Mouse (Mus musculus): ENCODE measurements around the gene Tbl3. TPM values are rescaled to one million over a fixed set of nuclear protein-coding genes. Genes with fewer than 3 reads are reported as not detected.

Gene Tbl3
- 10 to 100 TPM; 30.9 to 32.8 TPM for total RNA-seq (2021)
- long read RNA-seq, experiment 1, full-length matches to known transcripts, result 26 of 32 reads
- long read RNA-seq, experiment 1, partial matches to known transcripts, result 2 of 32 reads
- long read RNA-seq, experiment 1, other reads (novel, unspliced or antisense), result 4 of 32 reads
- long read RNA-seq, experiment 2, full-length matches to known transcripts, result 28 of 45 reads
- long read RNA-seq, experiment 2, partial matches to known transcripts, result 2 of 45 reads
- long read RNA-seq, experiment 2, other reads (novel, unspliced or antisense), result 15 of 45 reads

GRCm38 (mm10) chr17:24706982-24707800 lies at the start of gene Tbl3:
Tbl3 (minus strand) TSS chr17:24707660.
- peak within 1 kb of the TSS; percentile 92 for H3K4me3 ChIP-seq
- no peak for TF ChIP-seq CTCF (conservative IDR thresholded peaks at IDR 0.05)
- peak within 1 kb of the TSS; percentile 85 for H3K27ac ChIP-seq
- DNase-seq (ENCODE audit: low spot score in 2 of 2), result peak; percentile 92 to 97

DNA sequence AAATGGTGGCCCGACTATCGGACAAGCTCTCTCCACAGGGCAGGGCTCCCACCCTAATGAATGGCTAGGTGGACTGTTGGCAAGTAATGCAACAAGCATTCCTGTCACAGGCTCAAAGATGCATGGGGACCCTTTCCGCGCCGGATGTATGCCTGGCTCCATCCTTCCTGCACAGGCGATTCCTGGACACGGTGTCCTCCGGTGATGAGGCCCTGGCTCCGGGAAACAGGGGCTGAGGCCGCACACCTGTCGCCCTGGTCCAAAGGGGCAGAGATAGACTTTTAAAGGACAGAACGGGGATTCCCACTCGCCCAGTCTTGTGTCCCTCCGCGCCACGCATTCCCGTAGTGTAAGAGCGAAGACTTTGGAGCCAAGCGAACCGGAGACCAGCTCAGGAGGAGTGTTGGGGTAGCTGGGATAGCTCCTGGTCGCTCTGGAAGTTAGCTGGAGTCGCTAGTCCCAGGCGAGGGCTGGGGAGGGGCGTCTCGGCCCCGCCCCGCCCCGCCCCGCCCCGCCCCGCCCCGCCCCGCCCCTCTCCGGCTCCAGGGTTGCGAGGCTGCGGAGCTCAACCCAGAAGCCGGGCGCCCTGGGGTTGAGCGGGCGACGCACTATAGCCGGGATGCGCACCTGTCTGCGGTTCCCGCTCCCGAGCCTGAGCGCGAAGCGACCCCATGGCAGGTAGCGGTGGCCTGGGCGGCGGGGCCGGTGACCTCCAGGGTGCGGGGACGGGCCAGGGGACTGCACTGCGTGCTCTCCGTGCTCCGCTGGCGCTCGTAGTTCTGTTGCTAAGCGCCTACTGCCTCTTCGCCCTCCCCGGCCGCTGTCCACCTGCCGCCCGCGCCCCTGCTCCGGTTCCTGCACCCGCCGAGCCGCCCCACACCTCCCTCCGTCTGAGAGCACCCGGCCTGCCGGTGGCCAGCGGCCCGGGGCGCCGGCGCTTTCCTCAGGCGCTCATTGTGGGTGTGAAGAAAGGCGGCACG lies 45.2 kb upstream of the Tbl3 start, which contains the start of gene Hs3st6:
Gene Hs3st6, plus strand, starts transcription at position 574 of the 980 bp plus-strand sequence.
- Histone ChIP-seq H3K4me3 (peak within 1 kb of the TSS; percentile 51), H3K27ac (no peak within 1 kb of the TSS)
- no peak for DNase-seq (ENCODE audit: low spot score in 2 of 2)
- no peak for TF ChIP-seq CTCF (conservative IDR thresholded peaks at IDR 0.05)

DNA sequence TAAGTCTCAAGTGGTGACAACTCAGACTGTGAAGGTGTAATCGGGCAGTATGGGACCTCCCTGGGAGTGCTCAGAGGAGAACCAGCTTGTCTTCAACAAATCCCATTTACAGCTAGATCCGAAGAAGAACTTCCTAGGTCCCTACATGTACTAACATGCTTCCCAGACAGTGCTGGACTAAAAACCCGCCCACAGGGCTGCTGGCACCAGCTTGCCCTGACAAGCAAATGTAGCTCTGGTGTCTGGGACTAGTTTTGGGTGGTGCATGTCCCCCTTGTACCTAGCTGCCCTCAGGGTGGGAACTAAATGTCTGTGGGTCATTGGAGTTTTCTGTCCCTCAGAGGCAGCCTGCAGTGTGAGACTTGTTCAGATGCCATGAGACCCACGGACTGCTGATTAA lies 44.1 kb upstream of the Tbl3 start:
- no peak overlapping the region for H3K4me3 ChIP-seq
- DNase-seq (ENCODE audit: low spot score in 2 of 2), result no peak
- no peak overlapping the region for H3K27ac ChIP-seq
- TF ChIP-seq CTCF (conservative IDR thresholded peaks at IDR 0.05), result no peak

GRCm38 (mm10) chr17:24746986-24747385 lies 39.5 kb upstream of the Tbl3 start:
- H3K27ac ChIP-seq, result no peak overlapping the region

DNA sequence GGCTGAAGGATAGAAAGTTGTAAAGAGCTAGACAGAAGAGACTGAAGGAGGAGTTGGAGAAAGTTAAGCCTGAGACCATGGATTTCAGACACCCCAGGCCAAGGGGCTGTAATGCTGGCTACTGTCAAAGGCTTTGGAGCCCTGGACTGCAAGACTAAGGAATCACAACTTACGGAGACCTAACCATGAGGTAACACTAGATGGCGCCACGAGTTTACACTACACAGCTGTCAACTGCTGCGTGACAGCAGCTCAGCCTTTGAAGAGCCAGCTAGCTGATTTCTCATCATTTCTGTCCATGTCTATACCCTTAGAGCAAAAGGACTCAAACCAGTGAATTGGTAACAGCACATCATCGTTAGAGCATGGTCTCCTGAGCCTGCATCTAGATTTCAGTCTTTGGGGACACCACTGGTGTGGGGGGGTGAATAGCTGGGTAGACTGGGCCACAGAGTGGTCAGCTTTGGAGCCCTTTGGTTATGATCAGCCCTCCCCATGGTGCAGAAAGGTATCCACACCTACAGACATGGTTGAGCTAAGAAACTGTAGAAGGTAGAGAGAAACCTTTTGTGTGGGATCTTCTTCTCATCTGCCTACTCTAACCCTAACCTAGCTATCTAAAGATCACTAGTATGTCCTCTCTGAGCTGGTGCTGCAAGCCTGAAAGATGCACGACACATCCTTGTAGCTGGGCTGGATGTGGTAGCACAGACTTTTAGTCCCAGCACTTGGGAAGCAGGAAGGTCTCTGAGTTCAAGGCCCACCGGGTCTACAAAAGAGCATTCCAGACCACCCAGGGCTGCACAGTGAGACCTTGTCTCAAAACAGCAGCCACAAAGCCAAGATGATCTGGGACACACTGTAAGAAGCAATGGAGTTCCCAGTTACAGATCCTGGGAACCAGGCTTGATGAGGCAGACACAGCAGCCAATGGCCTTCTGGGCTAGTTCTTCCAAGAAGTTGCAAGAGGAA lies 38.4 kb upstream of the Tbl3 start:
- DNase-seq (ENCODE audit: low spot score in 2 of 2), result peak; percentile 85 to 86
- H3K27ac ChIP-seq, result no peak overlapping the region
- H3K4me3 ChIP-seq, result no peak overlapping the region
- TF ChIP-seq CTCF (conservative IDR thresholded peaks at IDR 0.05), result peak; percentile 95

More at GRCm38 (mm10) chr17:24746986-24747385, 39.5 kb upstream of the Tbl3 start:
- DNase-seq (ENCODE audit: low spot score in 2 of 2), result no peak
- no peak for TF ChIP-seq CTCF (conservative IDR thresholded peaks at IDR 0.05)
- no peak overlapping the region for H3K4me3 ChIP-seq

DNA sequence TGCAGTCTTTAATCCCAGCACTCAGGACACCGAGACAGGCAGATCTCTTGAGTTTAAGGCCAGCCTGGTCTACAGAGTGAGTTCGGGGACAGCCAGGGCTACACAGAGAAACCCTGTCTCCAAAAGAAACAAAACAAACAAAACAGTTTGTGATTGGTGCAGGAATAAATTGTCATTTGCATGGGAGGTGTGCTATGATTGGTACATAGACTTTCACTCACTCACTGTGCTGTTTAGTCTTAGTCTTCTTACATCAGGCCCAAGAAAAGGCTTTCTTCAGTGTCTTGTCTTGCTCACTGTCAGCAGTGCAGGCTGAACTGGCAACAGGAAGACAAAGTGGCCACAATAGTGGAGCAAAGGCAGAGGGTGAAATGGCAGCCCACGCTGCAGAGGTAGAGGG lies 36.9 kb upstream of the Tbl3 start:
- TF ChIP-seq CTCF (conservative IDR thresholded peaks at IDR 0.05), result no peak
- Histone ChIP-seq H3K27ac (no peak overlapping the region), H3K4me3 (no peak overlapping the region)
- DNase-seq (ENCODE audit: low spot score in 2 of 2), result no peak

DNA sequence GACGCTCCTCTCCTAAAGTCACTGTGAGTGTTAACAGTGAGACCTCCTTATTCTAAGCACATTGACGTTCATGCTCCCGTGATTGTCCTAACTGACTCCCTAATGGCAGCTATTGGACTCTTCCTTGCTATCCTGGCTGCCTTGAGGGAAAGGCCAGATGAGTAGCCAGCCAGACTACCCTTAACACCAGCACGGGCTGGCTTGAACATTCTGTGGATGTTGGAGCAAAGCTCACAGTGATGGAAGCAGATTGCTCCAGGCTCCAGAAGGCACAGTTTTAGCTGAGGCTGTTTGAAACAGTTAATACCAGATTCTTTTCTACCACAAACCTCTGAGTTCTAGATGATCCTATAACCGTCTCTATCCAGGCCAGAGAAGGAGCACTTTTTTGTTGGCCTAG lies 36.4 kb upstream of the Tbl3 start:
- Histone ChIP-seq H3K4me3 (no peak overlapping the region), H3K27ac (no peak overlapping the region)
- TF ChIP-seq CTCF (conservative IDR thresholded peaks at IDR 0.05), result no peak
- no peak for DNase-seq (ENCODE audit: low spot score in 2 of 2)

DNA sequence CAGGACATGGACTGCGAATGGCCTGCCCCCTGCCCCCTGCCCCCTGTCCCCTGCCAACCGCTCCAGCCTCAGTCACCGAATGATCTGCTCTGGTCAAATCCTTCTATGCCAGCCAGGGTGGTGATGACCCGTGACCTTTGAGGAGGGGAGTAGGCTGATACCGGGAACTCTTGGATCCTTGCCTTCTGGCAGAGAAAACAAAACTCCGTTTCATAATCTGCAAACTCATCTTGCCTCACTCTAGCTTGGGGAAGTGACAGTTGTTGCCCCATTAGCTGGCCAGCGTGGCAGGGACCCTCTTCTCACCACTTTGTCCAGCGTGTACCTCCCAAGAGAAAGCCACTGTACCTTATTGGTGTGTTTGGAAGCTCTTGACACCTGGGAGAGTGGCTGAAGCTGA lies 34.8 kb upstream of the Tbl3 start:
- no peak for TF ChIP-seq CTCF (conservative IDR thresholded peaks at IDR 0.05)
- peak overlapping the region; percentile 18; the same call in 1 of the 2 replicates for H3K27ac ChIP-seq
- DNase-seq (ENCODE audit: low spot score in 2 of 2), result no peak
- H3K4me3 ChIP-seq, result no peak overlapping the region

DNA sequence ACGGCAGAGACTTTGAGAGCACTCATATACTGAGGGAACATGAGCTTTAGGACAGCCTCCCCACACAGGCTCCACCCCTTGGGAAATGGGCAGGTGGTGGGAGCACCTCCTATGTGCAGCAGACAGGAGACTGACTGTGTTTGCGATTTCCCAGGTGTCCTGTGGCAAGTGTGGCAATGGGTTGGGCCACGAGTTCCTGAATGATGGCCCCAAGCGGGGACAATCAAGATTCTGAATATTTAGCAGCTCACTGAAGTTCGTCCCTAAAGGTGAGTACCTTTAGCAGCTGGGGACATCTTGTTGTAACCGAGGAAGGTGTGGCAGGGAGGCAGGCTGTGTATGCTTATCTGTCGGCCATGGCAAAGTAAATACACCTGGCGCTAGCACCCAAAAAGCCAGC lies 32.5 kb upstream of the Tbl3 start:
- Histone ChIP-seq H3K27ac (no peak overlapping the region), H3K4me3 (no peak overlapping the region)
- no peak for TF ChIP-seq CTCF (conservative IDR thresholded peaks at IDR 0.05)
- DNase-seq (ENCODE audit: low spot score in 2 of 2), result no peak

GRCm38 (mm10) chr17:24738238-24738637 lies 30.8 kb upstream of the Tbl3 start:
- no peak for TF ChIP-seq CTCF (conservative IDR thresholded peaks at IDR 0.05)
- H3K27ac ChIP-seq, result no peak overlapping the region
- no peak overlapping the region for H3K4me3 ChIP-seq
- DNase-seq (ENCODE audit: low spot score in 2 of 2), result no peak

- DNase-seq (ENCODE audit: low spot score in 2 of 2), result no peak
- peak overlapping the region; percentile 86 for H3K4me3 ChIP-seq
- peak overlapping the region; percentile 82; the same call in 1 of the 2 replicates for H3K27ac ChIP-seq
- TF ChIP-seq CTCF (conservative IDR thresholded peaks at IDR 0.05), result no peak
Measured at GRCm38 (mm10) chr17:24737135-24737810, 29.8 kb upstream of the Tbl3 start.

Measured in layer of hippocampus, adult 2 months (tissue).